Mouse (Mus musculus) myocyte (in vitro differentiated cells): ENCODE results near the gene Spop. TPM values are rescaled to one million over a fixed set of nuclear protein-coding genes. Genes with fewer than 3 reads are reported as not detected.
A peak's percentile ranks its signal among the peaks of the same experiment; 100 is the strongest.

Experiments
- H3K27me3 ChIP-seq: one replicate; pipeline ENCODE4 v1.6.1; 2011; ENCODE audit not compliant: control insufficient read depth, insufficient read depth, insufficient read length
- H3K36me3 ChIP-seq: one replicate; pipeline ENCODE4 v1.6.1; 2011; ENCODE audit not compliant: control insufficient read depth, insufficient read depth
- H3K4me2 ChIP-seq: one replicate; pipeline ENCODE4 v1.6.1; 2011; ENCODE audit warnings: low read depth, control low read depth
- H3K4me3 ChIP-seq: one replicate; pipeline ENCODE4 v1.5.1; 2011; ENCODE audit warnings: mild to moderate bottlenecking, control low read depth, moderate library complexity
- H3K79me2 ChIP-seq: one replicate; pipeline ENCODE4 v1.6.1; 2011; ENCODE audit not compliant: control insufficient read depth, insufficient read depth
- H3ac ChIP-seq: one replicate; pipeline ENCODE4 v1.6.1; 2011; ENCODE audit not compliant: control insufficient read depth, insufficient read length
- CEBPB ChIP-seq: IDR thresholded peaks from 2 replicates; pipeline ENCODE4 v1.6.1; 2011; ENCODE audit warnings: mild to moderate bottlenecking, moderate library complexity; ENCODE audit not compliant: poor library complexity, insufficient read depth, severe bottlenecking
- E2F4 ChIP-seq: IDR thresholded peaks from one replicate; pipeline ENCODE4 v1.6.1; 2011; ENCODE audit warnings: mild to moderate bottlenecking, control low read depth, moderate library complexity; ENCODE audit not compliant: insufficient read depth
- MAX ChIP-seq: IDR thresholded peaks from one replicate; pipeline ENCODE4 v1.6.1; 2011; ENCODE audit warnings: low read depth, mild to moderate bottlenecking, control low read depth
- MYOD1 ChIP-seq, 3 experiments: IDR thresholded peaks; one replicate each; pipeline ENCODE4 v1.6.1; 2011; ENCODE audit warnings: control low read depth in 2 of 3, low read depth in 2 of 3, mild to moderate bottlenecking in 2 of 3, moderate library complexity in 1 of 3; ENCODE audit not compliant: insufficient read length in 2 of 3, control insufficient read depth in 1 of 3
- MYOG ChIP-seq, 3 experiments: IDR thresholded peaks; one replicate each; pipeline ENCODE4 v1.6.1; 2011; ENCODE audit warnings: control low read depth in 2 of 3, low read depth in 2 of 3, mild to moderate bottlenecking in 2 of 3; ENCODE audit not compliant: insufficient read length in 2 of 3, control insufficient read depth in 1 of 3, insufficient read depth in 1 of 3
- POLR2A ChIP-seq: IDR thresholded peaks from one replicate; pipeline ENCODE4 v1.6.1; 2011; ENCODE audit warnings: low read depth, mild to moderate bottlenecking, control low read depth, moderate library complexity; ENCODE audit not compliant: insufficient read length
- POLR2AphosphoS2 ChIP-seq: IDR thresholded peaks from one replicate; pipeline ENCODE4 v1.6.1; 2011; ENCODE audit warnings: low read depth, control low read depth; ENCODE audit not compliant: insufficient read length
- REST ChIP-seq: IDR thresholded peaks from one replicate; pipeline ENCODE4 v1.6.1; 2011; ENCODE audit warnings: mild to moderate bottlenecking, control low read depth, moderate library complexity; ENCODE audit not compliant: insufficient read depth, insufficient read length
- SRF ChIP-seq: IDR thresholded peaks from one replicate; pipeline ENCODE4 v1.6.1; 2011; ENCODE audit warnings: low read depth; ENCODE audit not compliant: control insufficient read depth, insufficient read length
- TCF12 ChIP-seq: IDR thresholded peaks from one replicate; pipeline ENCODE4 v1.6.1; 2011; ENCODE audit warnings: mild to moderate bottlenecking, control low read depth; ENCODE audit not compliant: poor library complexity, insufficient read depth, severe bottlenecking
- TCF3 ChIP-seq: IDR thresholded peaks from one replicate; pipeline ENCODE4 v1.6.1; 2011; ENCODE audit warnings: low read depth, control low read depth; ENCODE audit not compliant: insufficient read length
- polyA plus RNA-seq: library from polyadenylated mRNA; unstranded; fragments of >200 nt; fragmentation: generic; extraction: Trizol; gene quantifications from one replicate; pipeline ENCODE4 v1.2.1, GENCODE M21; 2012; ENCODE audit warnings: missing spikeins

Spop gene
- polyA plus RNA-seq, 1 experiment, result 54.8 TPM

GRCm38 (mm10) chr11:95367011-95367735 lies 46.7 kb upstream of the Spop start:
- peak overlapping the region; percentile 12 for H3K4me2 ChIP-seq
- no peaks in the 10 kb centered on the region for H3K27me3 ChIP-seq
- peaks cover 8% of the 10 kb centered on the region for H3K36me3 ChIP-seq
- TF ChIP-seq POLR2AphosphoS2 (no peak), MYOD1 (IDR thresholded peaks at IDR 0.05; ENCODE audit: control insufficient read depth in 1 of 3, insufficient read length in 2 of 3, low read depth in 2 of 3) (peak in 1 of 3 experiments; percentile 27)
- no peaks in the 10 kb centered on the region for H3K79me2 ChIP-seq
- H3ac ChIP-seq, result no peak overlapping the region
- no peak overlapping the region for H3K4me3 ChIP-seq

- Histone ChIP-seq H3ac (no peak overlapping the region), H3K27me3 (no peaks in the 10 kb centered on the region), H3K4me2 (peak overlapping the region; percentile 48), H3K36me3 (peaks cover 8% of the 10 kb centered on the region), H3K4me3 (no peak overlapping the region), H3K79me2 (no peaks in the 10 kb centered on the region)
- peak; percentile 35 for TF ChIP-seq TCF12
- TF ChIP-seq POLR2A, result no peak
- TF ChIP-seq MYOG (IDR thresholded peaks at IDR 0.05; ENCODE audit: control insufficient read depth in 1 of 3, insufficient read depth in 1 of 3, insufficient read length in 2 of 3, low read depth in 2 of 3), result peak in 2 of 3 experiments; percentile 18 to 81
- peak; percentile 33 to 80 (median 58) for TF ChIP-seq MYOD1 (IDR thresholded peaks at IDR 0.05; ENCODE audit: control insufficient read depth in 1 of 3, insufficient read length in 2 of 3, low read depth in 2 of 3)
- TF ChIP-seq REST, result no peak
- no peak for TF ChIP-seq SRF
- no peak for TF ChIP-seq TCF3
Measured at GRCm38 (mm10) chr11:95368231-95368823, 45.6 kb upstream of the Spop start.

- Histone ChIP-seq H3K36me3 (peaks cover 8% of the 10 kb centered on the region), H3K4me3 (no peak overlapping the region), H3K27me3 (no peaks in the 10 kb centered on the region), H3K4me2 (peak overlapping the region; percentile 48), H3ac (no peak overlapping the region), H3K79me2 (no peaks in the 10 kb centered on the region)
- TF ChIP-seq MAX, result no peak
- peak in 1 of 3 experiments; percentile 32 for TF ChIP-seq MYOD1 (IDR thresholded peaks at IDR 0.05; ENCODE audit: control insufficient read depth in 1 of 3, insufficient read length in 2 of 3, low read depth in 2 of 3)
- TF ChIP-seq REST, result no peak
Measured at GRCm38 (mm10) chr11:95368871-95369270, 45.0 kb upstream of the Spop start.

GRCm38 (mm10) chr11:95369964-95370890 lies 43.7 kb upstream of the Spop start:
- Histone ChIP-seq H3ac (no peak overlapping the region), H3K4me2 (peak overlapping the region; percentile 48), H3K4me3 (no peak overlapping the region), H3K79me2 (no peaks in the 10 kb centered on the region), H3K27me3 (no peaks in the 10 kb centered on the region), H3K36me3 (no peaks in the 10 kb centered on the region)
- TF ChIP-seq REST, result no peak
- TF ChIP-seq MYOG (IDR thresholded peaks at IDR 0.05; ENCODE audit: control insufficient read depth in 1 of 3, insufficient read depth in 1 of 3, insufficient read length in 2 of 3, low read depth in 2 of 3), result peak; percentile 98 to 99 (median 99)
- no peak for TF ChIP-seq E2F4
- TF ChIP-seq SRF, result no peak
- TF ChIP-seq MYOD1 (IDR thresholded peaks at IDR 0.05; ENCODE audit: control insufficient read depth in 1 of 3, insufficient read length in 2 of 3, low read depth in 2 of 3), result peak; percentile 95 to 100 (median 100)
- TF ChIP-seq POLR2A, result peak; percentile 47
- peak; percentile 96 for TF ChIP-seq TCF3
- TF ChIP-seq CEBPB, result peak; percentile 96
- peak; percentile 0 for TF ChIP-seq MAX
- TF ChIP-seq TCF12, result peak; percentile 94

- peak in 1 of 3 experiments; percentile 69 for TF ChIP-seq MYOG (IDR thresholded peaks at IDR 0.05; ENCODE audit: control insufficient read depth in 1 of 3, insufficient read depth in 1 of 3, insufficient read length in 2 of 3, low read depth in 2 of 3)
- TF ChIP-seq MYOD1 (IDR thresholded peaks at IDR 0.05; ENCODE audit: control insufficient read depth in 1 of 3, insufficient read length in 2 of 3, low read depth in 2 of 3), result peak in 2 of 3 experiments; percentile 53 to 58
- TF ChIP-seq TCF12, result peak; percentile 75
- TF ChIP-seq TCF3, result no peak
- Histone ChIP-seq H3ac (no peak overlapping the region), H3K79me2 (no peaks in the 10 kb centered on the region), H3K36me3 (no peaks in the 10 kb centered on the region), H3K4me3 (no peak overlapping the region), H3K4me2 (peak overlapping the region; percentile 7), H3K27me3 (no peaks in the 10 kb centered on the region)
Measured at GRCm38 (mm10) chr11:95371182-95371581, 42.7 kb upstream of the Spop start.
